Mouse (Mus musculus) left cerebral cortex, postnatal 36 days (tissue): ENCODE data around the gene Mthfd2l. TPM values are rescaled to one million over a fixed set of nuclear protein-coding genes. Genes with fewer than 3 reads are reported as not detected.
A peak's percentile ranks its signal among the peaks of the same experiment; 100 is the strongest.

Experiments
- DNase-seq, 2 experiments: peaks; one replicate each; pipeline ENCODE4 v3.0.0; 2021 to 2022; ENCODE audit warnings: low spot score in 2 of 2, mixed read lengths in 1 of 2
- intact Hi-C: fragments of 180-260 bp; cut with DNase I; formaldehyde crosslinking; loops from one replicate; pipeline ENCODE4 v1.15.1; 2025
- total RNA-seq, 2 experiments: library from RNA; stranded (reverse); gene quantifications; 2 replicates each; pipeline ENCODE4 v1.2.3; 2021

The Mthfd2l gene
- total RNA-seq, 2 experiments from 2014 or later, result 17.0 to 17.8 TPM

- intact Hi-C loops, result no loop called here
- DNase-seq, result no peak
These were observed 105.7 kb downstream of the Mthfd2l start for GRCm38 (mm10) chr5:91036628-91037027.

DNA sequence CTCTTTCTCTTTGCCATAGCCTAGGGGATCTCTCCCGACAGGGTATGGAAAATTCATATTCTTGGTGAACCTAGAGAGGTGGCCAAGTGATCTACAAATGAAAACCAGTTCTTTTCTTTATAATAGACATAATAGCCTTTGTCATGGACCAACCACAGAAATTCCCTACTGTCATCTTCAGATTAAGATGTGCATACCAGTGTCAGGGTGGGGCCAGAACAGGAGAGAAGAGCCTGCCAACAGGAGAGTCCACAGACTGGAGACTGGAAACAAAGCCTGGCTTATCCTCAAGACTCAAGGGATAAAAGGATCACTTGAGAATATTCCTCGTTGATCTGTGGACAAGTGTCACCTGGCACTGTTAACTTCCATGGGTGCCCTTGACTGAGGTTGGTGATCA, 106.8 kb downstream of the Mthfd2l start:
- DNase-seq, result no peak
- intact Hi-C loops, result no loop called here

DNA sequence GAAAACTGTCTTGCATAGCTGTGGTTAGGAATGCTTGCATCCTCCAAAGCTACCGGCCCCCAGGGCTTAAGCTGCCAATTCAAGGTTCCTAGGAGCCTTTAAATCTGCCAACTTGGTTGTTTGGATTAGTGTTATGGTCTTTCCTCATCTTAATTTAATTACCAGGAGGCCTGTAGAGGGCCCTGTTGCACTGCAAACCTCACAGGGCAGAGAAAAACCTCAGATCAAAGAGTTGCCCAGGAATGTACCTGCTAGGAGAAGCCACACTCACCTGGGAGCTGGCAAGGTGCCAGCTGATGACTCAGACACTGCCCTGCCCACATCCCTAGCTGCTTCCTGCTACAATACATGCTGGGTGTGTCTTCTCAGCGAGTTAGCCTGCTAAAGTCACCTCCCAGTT, 107.6 kb downstream of the Mthfd2l start:
- intact Hi-C loops, result no loop called here
- peak; percentile 3 for DNase-seq

DNA sequence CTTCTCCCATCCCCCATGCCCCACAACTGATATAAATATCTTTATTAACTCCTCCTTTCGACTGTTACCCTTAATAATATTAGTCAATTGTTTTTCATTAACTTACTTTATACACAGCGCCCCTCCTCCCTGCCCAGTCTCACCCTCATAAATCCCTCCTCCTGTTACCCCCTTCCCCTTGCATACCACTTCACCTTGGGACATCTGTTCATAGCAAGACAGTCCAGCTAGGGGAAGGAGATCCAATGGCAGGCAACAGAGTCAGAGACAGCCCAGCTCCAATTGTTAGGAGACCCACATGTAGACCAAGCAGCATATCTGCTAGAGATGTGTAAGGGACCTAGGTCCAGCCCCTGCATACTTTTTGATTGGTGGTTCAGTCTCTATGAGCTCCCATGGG, 108.0 kb downstream of the Mthfd2l start:
- DNase-seq, result no peak
- intact Hi-C loops, result no loop called here

- DNase-seq, result no peak
- intact Hi-C loops, result no loop called here
These were observed 117.1 kb downstream of the Mthfd2l start for GRCm38 (mm10) chr5:91047987-91048386.

GRCm38 (mm10) chr5:91048397-91048796, 117.5 kb downstream of the Mthfd2l start:
- intact Hi-C loops, result no loop called here
- no peak for DNase-seq

Other genes starting within 250 kb of the Mthfd2l start
- under 1 TPM in 1 of 2 experiments, not detected in 1; 0.20 TPM for gene Cxcl5, start 171.8 kb upstream of the Mthfd2l start, total RNA-seq
- gene Ppbp, start 162.6 kb upstream of the Mthfd2l start, total RNA-seq, result under 1 TPM in 1 of 2 experiments, not detected in 1; 0.88 TPM
- 1 to 10 TPM; 2.3 to 2.9 TPM for gene Pf4, start 158.7 kb upstream of the Mthfd2l start, total RNA-seq
- gene Cxcl3, start 145.0 kb upstream of the Mthfd2l start, total RNA-seq, result not detected
- not detected for gene Cxcl15, start 136.6 kb upstream of the Mthfd2l start, total RNA-seq
- gene Cxcl1, start 39.9 kb upstream of the Mthfd2l start, total RNA-seq, result not detected
- gene Cxcl2, start 27.2 kb upstream of the Mthfd2l start, total RNA-seq, result not detected
- gene Epgn, start 96.3 kb downstream of the Mthfd2l start, total RNA-seq, result under 1 TPM in 1 of 2 experiments, not detected in 1; 0.23 TPM
- not detected for gene Ereg, start 143.5 kb downstream of the Mthfd2l start, total RNA-seq
- gene Areg, start 208.5 kb downstream of the Mthfd2l start, total RNA-seq, result not detected